Mouse (Mus musculus): ENCODE measurements around the gene Tmem26. TPM values are rescaled to one million over a fixed set of nuclear protein-coding genes. Genes with fewer than 3 reads are reported as not detected.

Tmem26 gene
- 0.72 TPM for polyA plus RNA-seq (2015; fragmentation: Illumina TruSeq; extraction: RNeasy Lipid Tissue Mini Kit (QIAGEN cat#74804); ENCODE audit: insufficient read depth, low read depth, low replicate concordance)

GRCm38 (mm10) chr10:68723568-68724360 is at the start of gene Tmem26:
TSS of gene Tmem26 (plus strand) at chr10:68723646.

Other genes with a start within 250 kb of the Tmem26 start
- not detected for gene Cabcoco1, start 181.8 kb upstream of the Tmem26 start, polyA plus RNA-seq (2015; fragmentation: Illumina TruSeq; extraction: RNeasy Lipid Tissue Mini Kit (QIAGEN cat#74804); ENCODE audit: insufficient read depth, low read depth, low replicate concordance)

Data from pancreas, adult 10 weeks (tissue).